ENCODE assay signal across 8 mouse cellular contexts in genomic region chr2:51972641-51973409, GRCm38 (mm10). TPM values are rescaled to one million over a fixed set of nuclear protein-coding genes. Genes with fewer than 3 reads are reported as not detected.
DNase-seq lines count a peak whose midpoint lies in the region; ATAC-seq and TF ChIP-seq lines count a peak whose summit lies in the region.

No protein-coding gene starts in this region.

- peak overlapping the region; percentile 79 for H3K4me2 ChIP-seq in embryonic facial prominence, embryonic 14.5 days (ENCODE audit: low read depth, low read length)
- peak overlapping the region; percentile 73 for H3K4me2 ChIP-seq in heart, embryonic 13.5 days
- H3K4me2 ChIP-seq in kidney, embryonic 16.5 days (replicated peaks; ENCODE audit: low read depth, low read length), result peak overlapping the region; percentile 67
- H3K4me2 ChIP-seq in liver, embryonic 14.5 days (ENCODE audit: low read depth), result peak overlapping the region; percentile 86

- H3K9me3 ChIP-seq in embryonic facial prominence, embryonic 14.5 days (ENCODE audit: control insufficient read depth, low read length), result peaks cover 4% of the 10 kb centered on the region; the same call in 1 of the 2 replicates
- H3K9me3 ChIP-seq in heart, embryonic 13.5 days, result peaks cover 5% of the 10 kb centered on the region; the same call in 1 of the 2 replicates
- H3K9me3 ChIP-seq in kidney, embryonic 16.5 days (ENCODE audit: low read length), result no peaks in the 10 kb centered on the region; the same call in 1 of the 2 replicates
- no peaks in the 10 kb centered on the region for H3K9me3 ChIP-seq in liver, embryonic 14.5 days (ENCODE audit: control insufficient read depth, low read length)

- WGBS in embryonic facial prominence, embryonic 14.5 days, result 2% methylated on average over 39 of the region's 40 CpGs
- WGBS in heart, embryonic 13.5 days, result 2% methylated on average over 40 of the region's 40 CpGs
- 1% methylated on average over 40 of the region's 40 CpGs for WGBS in kidney, embryonic 16.5 days
- WGBS in liver, embryonic 14.5 days (ENCODE audit: insufficient replicate concordance), result 2% methylated on average over 40 of the region's 40 CpGs

- peak overlapping the region; percentile 93 for H3K27ac ChIP-seq in embryonic facial prominence, embryonic 14.5 days (replicated peaks; ENCODE audit: low read depth, low read length)
- peak overlapping the region; percentile 83 for H3K27ac ChIP-seq in heart, embryonic 13.5 days (replicated peaks)
- H3K27ac ChIP-seq in kidney, embryonic 16.5 days (ENCODE audit: low read length), result peak overlapping the region; percentile 85
- peak overlapping the region; percentile 8 for H3K27ac ChIP-seq in liver, embryonic 14.5 days

- H3K36me3 ChIP-seq in embryonic facial prominence, embryonic 14.5 days (ENCODE audit: control insufficient read depth, insufficient read depth, low read length), result no peaks in the 10 kb centered on the region
- no peaks in the 10 kb centered on the region for H3K36me3 ChIP-seq in heart, embryonic 13.5 days
- no peaks in the 10 kb centered on the region for H3K36me3 ChIP-seq in kidney, embryonic 16.5 days (ENCODE audit: insufficient read depth, low read length)
- no peaks in the 10 kb centered on the region for H3K36me3 ChIP-seq in liver, embryonic 14.5 days (replicated peaks; ENCODE audit: control insufficient read depth, insufficient read depth, low read depth)

- TF ChIP-seq CTCF in liver, embryonic 14.5 days (IDR thresholded peaks at IDR 0.05; ENCODE audit: low read depth), result no peak

- ATAC-seq in embryonic facial prominence, embryonic 14.5 days (ENCODE audit: low read depth), result peak; percentile 83
- no peak; the same call in 1 of the 2 replicates for ATAC-seq in heart, embryonic 13.5 days (ENCODE audit: extremely low read depth, insufficient number of reproducible peaks, low FRiP score, low TSS enrichment)
- peak; percentile 85 for ATAC-seq in kidney, embryonic 16.5 days (ENCODE audit: low FRiP score, low TSS enrichment)
- peak; percentile 82 for ATAC-seq in liver, embryonic 14.5 days (ENCODE audit: insufficient read depth)

- no peak for TF ChIP-seq EP300 in liver, embryonic 14.5 days (IDR thresholded peaks at IDR 0.05; ENCODE audit: low read depth)

- peak; percentile 53 to 63 for DNase-seq in CD8-positive naive resting alpha-beta T cell, adult 2 months (ENCODE audit: low read depth in 2 of 2, low spot score in 2 of 2)
- peak; percentile 8 to 32 for DNase-seq in adrenal gland, postnatal 4 days (ENCODE audit: low spot score in 2 of 2)
- peak; percentile 86 for DNase-seq in embryonic facial prominence, embryonic 14.5 days (ENCODE audit: low spot score)
- peak in 1 of 3 experiments; percentile 52 for DNase-seq in liver, embryonic 14.5 days (ENCODE audit: low read depth in 3 of 3, low spot score in 3 of 3)
- DNase-seq in natural killer cell, adult 2 months (ENCODE audit: low spot score in 2 of 2), result peak; percentile 58 to 69
- DNase-seq in telencephalon, adult 2 months (ENCODE audit: low read depth, low spot score), result peak; percentile 11

- H3K9ac ChIP-seq in embryonic facial prominence, embryonic 14.5 days (ENCODE audit: low read depth, low read length), result peak overlapping the region; percentile 77
- H3K9ac ChIP-seq in heart, embryonic 13.5 days, result peak overlapping the region; percentile 84
- H3K9ac ChIP-seq in kidney, embryonic 16.5 days (replicated peaks; ENCODE audit: low read length), result peak overlapping the region; percentile 84
- H3K9ac ChIP-seq in liver, embryonic 14.5 days (replicated peaks), result peak overlapping the region; percentile 71

- no peaks in the 10 kb centered on the region for H3K27me3 ChIP-seq in embryonic facial prominence, embryonic 14.5 days (replicated peaks; ENCODE audit: control insufficient read depth, insufficient read depth, low read length)
- no peaks in the 10 kb centered on the region for H3K27me3 ChIP-seq in heart, embryonic 13.5 days (replicated peaks)
- H3K27me3 ChIP-seq in kidney, embryonic 16.5 days (ENCODE audit: insufficient read depth, low read length), result no peaks in the 10 kb centered on the region
- H3K27me3 ChIP-seq in liver, embryonic 14.5 days (ENCODE audit: control insufficient read depth, insufficient read depth, low read length), result no peaks in the 10 kb centered on the region

- no peaks in the 10 kb centered on the region for H3K4me1 ChIP-seq in embryonic facial prominence, embryonic 14.5 days (ENCODE audit: control insufficient read depth, insufficient read depth, low read length)
- peaks cover 9% of the 10 kb centered on the region for H3K4me1 ChIP-seq in heart, embryonic 13.5 days
- no peaks in the 10 kb centered on the region for H3K4me1 ChIP-seq in kidney, embryonic 16.5 days (ENCODE audit: insufficient read depth, low read length)
- H3K4me1 ChIP-seq in liver, embryonic 14.5 days (replicated peaks; ENCODE audit: control insufficient read depth in 2 of 2, insufficient read depth in 2 of 2, low read length in 1 of 2), result peaks cover 3 to 9% of the 10 kb centered on the region in 2 experiments

- H3K4me3 ChIP-seq in embryonic facial prominence, embryonic 14.5 days (ENCODE audit: low read depth, low read length), result peak overlapping the region; percentile 69
- peak overlapping the region; percentile 75 for H3K4me3 ChIP-seq in heart, embryonic 13.5 days
- peak overlapping the region; percentile 73 for H3K4me3 ChIP-seq in kidney, embryonic 16.5 days (ENCODE audit: low read length)
- peak overlapping the region; percentile 81 to 88 for H3K4me3 ChIP-seq in liver, embryonic 14.5 days (ENCODE audit: insufficient read depth in 1 of 2, low read depth in 2 of 2, low read length in 2 of 2)

RNA-seq across cellular contexts. Expression of gene Nmi, which starts 0.5 kb away (rescaled TPM):
- total RNA-seq in adrenal gland, postnatal 4 days (2021), result 10 to 100 TPM; 14.9 to 16.4 TPM
- polyA plus RNA-seq in embryonic facial prominence, embryonic 14.5 days (2014; fragmentation: Nextera tagmentation; extraction: Ambion mirVana), result 12.9 and 16.8 TPM in 2 replicates
- polyA plus RNA-seq in heart, embryonic 13.5 days (2015; fragmentation: Nextera tagmentation; extraction: Ambion mirVana), result 12.9 and 16.1 TPM in 2 replicates
- 15.7 and 18.7 TPM in 2 replicates for polyA plus RNA-seq in kidney, embryonic 16.5 days (2015; fragmentation: Nextera tagmentation; extraction: Ambion mirVana)
- 2.3 and 5.1 TPM in 2 replicates for polyA plus RNA-seq in liver, embryonic 14.5 days (2012; rRNA removed)
- 10.7 and 11.0 TPM in 2 replicates for polyA plus RNA-seq in liver, embryonic 14.5 days (2014; fragmentation: Nextera tagmentation; extraction: Ambion mirVana)

RNA-seq across cellular contexts. Expression of gene Rbm43, which starts 37.9 kb away (rescaled TPM):
- 10 to 100 TPM; 23.2 to 23.3 TPM for total RNA-seq in adrenal gland, postnatal 4 days (2021)
- polyA plus RNA-seq in embryonic facial prominence, embryonic 14.5 days (2014; fragmentation: Nextera tagmentation; extraction: Ambion mirVana), result 12.6 and 14.3 TPM in 2 replicates
- polyA plus RNA-seq in heart, embryonic 13.5 days (2015; fragmentation: Nextera tagmentation; extraction: Ambion mirVana), result 11.5 and 12.6 TPM in 2 replicates
- 13.6 and 14.9 TPM in 2 replicates for polyA plus RNA-seq in kidney, embryonic 16.5 days (2015; fragmentation: Nextera tagmentation; extraction: Ambion mirVana)
- polyA plus RNA-seq in liver, embryonic 14.5 days (2012; rRNA removed), result 8.1 and 14.1 TPM in 2 replicates
- 23.2 and 23.7 TPM in 2 replicates for polyA plus RNA-seq in liver, embryonic 14.5 days (2014; fragmentation: Nextera tagmentation; extraction: Ambion mirVana)

Comparison
In these comparisons a context has a peak if more than half of its experiments do, and no peak if none do; other contexts are left out.
1. H3K27ac ChIP-seq: peak in every context shown above with its lines; median percentile 93 in embryonic facial prominence, embryonic 14.5 days; 85 in kidney, embryonic 16.5 days; 83 in heart, embryonic 13.5 days; 8 in liver, embryonic 14.5 days.